Mouse (Mus musculus): ENCODE results near the gene Ninj1.

GRCm38 (mm10) chr13:49200688-49201087, 13.4 kb downstream of the Ninj1 start:
- TF ChIP-seq CTCF (IDR thresholded peaks at IDR 0.05; ENCODE audit: borderline replicate concordance, insufficient read depth, low read length) (no peak), POLR2A (IDR thresholded peaks at IDR 0.05; ENCODE audit: low read depth, low read length) (no peak)
